Mouse (Mus musculus) hindbrain, embryonic 11.5 days (tissue): ENCODE measurements at regions not wholly inside any gene's neighbourhood (a gene's known extent, or its start where the extent isn't known, plus 50 kb on each side); places are given as distances from the start of the nearest gene placed in this dataset.

Experiments
- ATAC-seq: fragments of 200-750 bp; cut with Nextera tagmentation; 2 replicates; pipeline ENCODE4 v1.8.0; 2017; ENCODE audit warnings: mild to moderate bottlenecking, moderate TSS enrichment, moderate library complexity; ENCODE audit not compliant: low FRiP score
- DNase-seq: peaks from one replicate; pipeline ENCODE4 v3.0.0-alpha.2; 2015; ENCODE audit warnings: low spot score
- H3K27ac ChIP-seq: fragments of 300-500 bp; sonication (generic); 2 replicates; pipeline ENCODE4 v1.5.1; 2014; ENCODE audit warnings: mild to moderate bottlenecking, low read depth, low read length
- H3K27me3 ChIP-seq: fragments of 300-500 bp; sonication (generic); 2 replicates; pipeline ENCODE4 v1.6.1; 2014; ENCODE audit warnings: mild to moderate bottlenecking, low read length, moderate library complexity, mixed read lengths; ENCODE audit not compliant: control insufficient read depth, insufficient read depth
- H3K36me3 ChIP-seq: fragments of 300-500 bp; sonication (generic); 2 replicates; pipeline ENCODE4 v1.6.1; 2014; ENCODE audit warnings: mild to moderate bottlenecking, low read length, moderate library complexity, mixed read lengths; ENCODE audit not compliant: control insufficient read depth, insufficient read depth
- H3K4me1 ChIP-seq: fragments of 300-500 bp; sonication (generic); replicated peaks from 2 replicates; pipeline ENCODE4 v1.6.1; 2014; ENCODE audit warnings: low read length, mixed read lengths; ENCODE audit not compliant: control insufficient read depth, insufficient read depth
- H3K4me2 ChIP-seq: fragments of 300-500 bp; sonication (generic); replicated peaks from 2 replicates; pipeline ENCODE4 v1.6.1; 2014; ENCODE audit warnings: mild to moderate bottlenecking, low read depth, low read length
- H3K4me3 ChIP-seq: fragments of 300-500 bp; sonication (generic); 2 replicates; pipeline ENCODE4 v1.5.1; 2014; ENCODE audit warnings: low read depth, low read length
- H3K9ac ChIP-seq: fragments of 300-500 bp; sonication (generic); 2 replicates; pipeline ENCODE4 v1.6.1; 2014; ENCODE audit warnings: low read depth, low read length
- H3K9me3 ChIP-seq: fragments of 300-500 bp; sonication (generic); 2 replicates; pipeline ENCODE4 v1.6.1; 2016; ENCODE audit warnings: low read length; ENCODE audit not compliant: control insufficient read depth
- WGBS: fragments of 180-500 bp; shearing (Covaris S2); extraction: QIAGEN DNeasy Blood & Tissue Kit; methylation state at CpG from one replicate; pipeline ENCODE4 v1.1.7; 2014; 5-methylcytosine and 5-hydroxymethylcytosine counted together

DNA sequence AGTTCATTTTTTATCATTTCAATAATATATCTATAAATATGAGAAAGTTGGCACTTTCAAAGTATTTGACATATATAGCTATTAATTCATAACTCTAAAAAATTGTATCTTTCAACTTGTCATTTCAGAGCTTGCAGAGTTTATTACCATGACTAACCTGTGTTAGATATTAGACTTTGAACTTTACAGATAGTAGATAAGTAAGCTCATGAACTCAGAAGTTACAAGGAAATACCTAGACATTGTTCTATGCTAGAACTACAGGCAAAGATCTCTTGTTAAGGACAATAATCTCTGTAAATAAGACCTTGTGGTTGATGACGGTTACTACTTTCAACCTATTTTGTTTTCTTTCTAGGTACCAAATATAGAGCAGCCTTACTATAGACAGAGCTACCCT is 117.0 kb upstream of the Zeb2 start:
- Histone ChIP-seq H3K4me2 (no peak overlapping the region), H3K9me3 (no peaks in the 10 kb centered on the region), H3K36me3 (no peaks in the 10 kb centered on the region), H3K4me3 (no peak overlapping the region), H3K4me1 (no peaks in the 10 kb centered on the region), H3K27me3 (no peaks in the 10 kb centered on the region), H3K27ac (no peak overlapping the region), H3K9ac (no peak overlapping the region)
- 100% methylated on average over 1 of the region's 1 CpGs for WGBS
- DNase-seq (no peak), ATAC-seq (no peak)

DNA sequence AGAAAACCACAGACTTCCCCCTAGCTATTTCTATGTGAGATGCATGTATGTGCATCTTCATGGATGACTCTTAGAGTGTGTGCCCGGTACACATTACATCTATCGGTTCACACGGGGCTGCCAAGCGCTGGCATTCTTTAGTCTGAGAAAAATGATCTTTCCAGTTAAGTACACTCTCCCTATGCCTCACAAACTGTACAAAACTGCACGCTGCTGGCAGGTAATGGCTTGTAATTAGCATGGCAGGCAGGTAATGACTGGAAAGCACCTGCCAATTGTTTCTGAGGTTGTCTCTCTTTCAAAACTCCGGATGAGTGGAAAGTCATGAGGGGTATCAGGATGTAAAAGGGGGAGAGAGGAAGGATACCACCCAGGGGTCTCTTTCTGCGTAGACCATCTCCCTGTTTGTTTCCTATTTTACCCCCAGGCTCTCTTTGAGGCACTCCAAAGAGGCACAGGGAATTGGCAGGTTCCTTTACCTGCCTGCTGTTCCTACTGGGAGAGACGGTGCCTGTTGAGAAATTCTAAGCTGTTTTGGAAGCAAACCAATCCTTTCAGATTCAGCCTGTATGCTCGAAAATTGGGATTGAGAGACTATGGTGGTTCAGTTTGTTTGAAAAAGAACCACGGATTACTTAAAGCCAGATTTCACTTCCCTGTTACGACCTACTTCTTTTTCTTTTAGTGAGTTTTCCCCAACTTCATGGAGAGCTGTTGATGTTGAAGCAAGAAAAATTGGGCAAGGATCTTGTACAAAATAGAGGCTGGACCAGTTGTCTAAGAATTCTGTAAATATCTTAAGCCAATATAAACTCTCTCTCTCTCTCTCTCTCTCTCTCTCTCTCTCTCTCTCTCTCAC is 113.4 kb upstream of the Zeb2 start:
- Histone ChIP-seq H3K36me3 (no peaks in the 10 kb centered on the region), H3K9me3 (no peaks in the 10 kb centered on the region), H3K4me3 (no peak overlapping the region), H3K27me3 (no peaks in the 10 kb centered on the region), H3K27ac (no peak overlapping the region), H3K4me1 (no peaks in the 10 kb centered on the region), H3K4me2 (no peak overlapping the region), H3K9ac (no peak overlapping the region)
- DNase-seq = no peak
- WGBS = 82% methylated on average over 11 of the region's 11 CpGs
- ATAC-seq = no peak

DNA sequence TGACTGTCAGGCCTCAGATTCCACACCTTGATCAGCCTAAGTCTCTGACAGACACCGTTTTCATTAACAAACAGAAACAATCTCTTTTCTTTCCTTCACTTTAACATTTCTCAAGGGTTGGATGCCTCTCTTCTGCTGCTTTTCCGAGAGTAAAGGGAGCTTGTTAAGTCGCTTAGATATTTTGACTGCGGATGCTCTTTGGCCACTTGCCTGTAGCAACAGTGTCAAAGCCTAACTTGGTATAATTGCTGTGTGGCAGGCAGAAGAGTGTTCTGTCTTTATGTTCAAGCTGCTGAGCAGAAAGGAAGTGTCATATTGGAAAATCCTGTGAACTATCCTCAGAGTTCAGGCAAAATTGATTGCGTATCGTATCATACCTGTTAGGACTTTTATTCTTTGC is 112.3 kb upstream of the Zeb2 start:
- ATAC-seq = no peak
- DNase-seq = no peak
- Histone ChIP-seq H3K27me3 (no peaks in the 10 kb centered on the region), H3K36me3 (no peaks in the 10 kb centered on the region), H3K27ac (no peak overlapping the region), H3K9ac (no peak overlapping the region), H3K4me3 (no peak overlapping the region), H3K4me2 (no peak overlapping the region), H3K4me1 (no peaks in the 10 kb centered on the region), H3K9me3 (no peaks in the 10 kb centered on the region)
- 83% methylated on average over 6 of the region's 6 CpGs for WGBS

DNA sequence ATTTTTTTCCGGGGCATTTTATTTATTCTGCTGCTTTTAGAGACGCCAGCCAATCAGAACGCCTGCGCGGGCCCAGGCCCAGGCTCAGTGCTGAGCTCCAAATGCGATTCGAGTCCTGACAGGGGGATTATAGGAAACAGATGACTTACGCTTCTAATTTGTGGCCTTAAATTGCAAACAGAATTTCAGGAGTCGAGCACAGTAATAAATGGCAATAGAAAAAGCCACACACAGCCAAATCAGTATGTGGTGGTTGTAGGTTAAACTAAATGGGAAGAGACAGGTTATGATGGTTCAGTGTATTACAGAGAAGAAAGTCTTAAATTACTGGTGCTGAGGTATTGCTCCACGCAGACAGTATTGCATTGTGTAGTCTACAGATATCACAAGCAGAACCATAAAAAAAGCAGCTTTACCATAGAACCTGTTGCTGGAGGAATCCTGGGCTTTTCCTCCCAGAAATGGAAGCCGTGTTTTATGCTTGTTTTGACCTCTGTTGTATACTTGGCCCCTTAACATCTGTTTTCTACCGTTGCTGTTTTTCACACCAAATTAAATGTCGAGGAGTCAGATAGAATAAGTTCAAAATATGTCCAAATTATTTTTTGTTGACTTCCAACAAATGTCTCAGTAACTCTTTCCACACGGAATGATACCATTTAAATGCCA is 110.2 kb upstream of the Zeb2 start:
- Histone ChIP-seq H3K27me3 (no peaks in the 10 kb centered on the region), H3K4me1 (no peaks in the 10 kb centered on the region), H3K27ac (no peak overlapping the region), H3K4me2 (no peak overlapping the region), H3K9ac (no peak overlapping the region), H3K9me3 (no peaks in the 10 kb centered on the region), H3K36me3 (no peaks in the 10 kb centered on the region), H3K4me3 (no peak overlapping the region)
- ATAC-seq (no peak), DNase-seq (peak; percentile 62)
- 25% methylated on average over 14 of the region's 14 CpGs for WGBS

DNA sequence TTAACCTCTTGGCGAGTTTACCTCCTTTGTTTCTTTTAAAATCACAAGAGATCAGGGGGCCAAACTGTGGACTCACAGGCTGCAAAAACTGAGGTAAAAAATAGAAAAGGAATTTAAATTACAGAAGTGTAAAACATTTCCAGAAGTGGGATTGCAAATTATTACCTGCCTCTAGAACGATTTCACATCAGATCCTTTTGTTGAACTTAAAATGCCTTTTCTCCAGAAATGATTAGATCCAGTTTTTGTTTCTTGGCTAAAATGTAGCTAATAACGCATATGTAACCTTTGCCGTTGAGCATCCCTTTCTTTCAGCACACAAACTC is 108.8 kb upstream of the Zeb2 start:
- Histone ChIP-seq H3K9me3 (no peaks in the 10 kb centered on the region), H3K27me3 (no peaks in the 10 kb centered on the region), H3K9ac (no peak overlapping the region), H3K27ac (peak overlapping the region; percentile 64), H3K4me1 (no peaks in the 10 kb centered on the region), H3K4me2 (no peak overlapping the region), H3K36me3 (no peaks in the 10 kb centered on the region), H3K4me3 (no peak overlapping the region)
- no peak for ATAC-seq
- peak; percentile 18 for DNase-seq
- WGBS = 34% methylated on average over 4 of the region's 4 CpGs

DNA sequence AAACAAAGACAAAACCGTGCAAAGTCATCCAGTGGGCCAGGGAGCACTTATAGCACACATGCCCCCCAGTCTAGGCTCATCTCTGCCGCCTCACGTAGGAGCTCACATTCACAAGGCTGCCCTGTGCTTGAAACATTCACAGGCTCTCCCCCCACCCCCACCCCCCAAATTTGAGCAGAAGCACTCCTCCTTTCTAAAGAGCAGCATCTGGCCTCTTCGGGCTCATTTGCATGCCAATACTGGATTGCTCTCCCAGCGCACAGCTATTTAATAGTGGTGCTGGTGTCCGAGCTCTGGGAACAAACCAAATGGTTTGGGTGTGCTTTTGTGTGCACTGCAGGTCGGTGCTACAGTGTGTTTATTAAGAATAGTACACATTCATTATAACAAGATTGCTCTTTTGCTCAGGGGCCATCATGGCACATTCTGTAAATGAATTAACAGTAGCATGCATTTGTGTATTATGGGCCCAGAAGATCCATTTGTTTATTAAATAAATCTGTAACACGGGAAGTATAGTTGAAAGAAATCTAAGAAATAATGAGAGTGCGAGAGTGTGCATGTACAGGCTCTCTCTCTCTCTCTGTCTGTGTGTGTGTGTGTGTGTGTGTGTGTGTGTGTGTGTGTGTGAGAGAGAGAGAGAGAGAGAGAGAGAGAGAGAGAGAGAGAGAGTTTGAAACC is 108.3 kb upstream of the Zeb2 start:
- WGBS = 11% methylated on average over 9 of the region's 9 CpGs
- DNase-seq (peak; percentile 72), ATAC-seq (peak; percentile 95)
- Histone ChIP-seq H3K9ac (no peak overlapping the region), H3K4me3 (no peak overlapping the region), H3K4me2 (no peak overlapping the region), H3K27ac (peak overlapping the region; percentile 64), H3K9me3 (no peaks in the 10 kb centered on the region), H3K27me3 (no peaks in the 10 kb centered on the region), H3K4me1 (no peaks in the 10 kb centered on the region), H3K36me3 (no peaks in the 10 kb centered on the region)

DNA sequence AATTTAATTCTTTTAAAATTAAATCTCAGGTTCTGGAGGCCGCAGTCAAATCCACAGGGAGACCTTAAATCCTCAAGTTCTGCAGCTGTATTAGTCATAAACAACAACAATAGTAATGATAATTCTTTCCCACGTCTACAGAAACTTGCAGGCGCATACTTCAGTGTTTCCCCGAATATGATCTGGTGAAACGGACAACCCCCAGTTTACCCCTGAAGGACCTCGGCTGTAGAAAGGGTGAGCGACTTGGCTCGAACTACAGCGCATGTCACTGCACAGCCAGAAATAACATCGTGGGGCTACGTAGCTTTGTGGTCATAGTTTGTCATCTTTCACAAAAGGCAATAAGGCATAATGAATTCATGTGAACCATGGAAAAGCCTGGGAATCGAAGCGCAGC is 105.0 kb upstream of the Zeb2 start:
- no peak overlapping the region for H3K27ac ChIP-seq
- no peak overlapping the region for H3K9ac ChIP-seq
- ATAC-seq (no peak), DNase-seq (no peak)
- no peaks in the 10 kb centered on the region for H3K27me3 ChIP-seq
- no peaks in the 10 kb centered on the region for H3K4me1 ChIP-seq
- H3K9me3 ChIP-seq = no peaks in the 10 kb centered on the region
- H3K4me3 ChIP-seq = no peak overlapping the region
- no peaks in the 10 kb centered on the region for H3K36me3 ChIP-seq
- WGBS = 75% methylated on average over 13 of the region's 13 CpGs
- H3K4me2 ChIP-seq = no peak overlapping the region

DNA sequence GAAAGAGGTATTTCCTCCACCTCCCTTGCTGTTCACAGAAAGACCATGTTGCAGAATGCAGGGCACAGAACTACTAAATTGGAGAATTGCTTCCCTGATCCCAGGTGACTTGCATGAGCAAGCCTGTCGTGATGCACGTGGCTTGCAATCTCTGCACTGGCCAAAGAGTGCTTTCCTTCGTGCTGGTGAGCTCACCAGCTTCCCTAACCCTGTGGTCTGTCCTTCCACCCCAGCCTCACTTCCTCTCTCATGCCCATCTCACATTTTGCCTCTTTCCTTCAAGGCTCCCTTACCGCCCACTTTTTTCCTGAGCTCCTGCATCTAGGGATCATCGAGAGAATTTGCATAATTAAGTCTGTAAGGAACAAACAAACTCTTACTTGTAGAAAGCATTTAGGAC is 102.7 kb upstream of the Zeb2 start:
- 62% methylated on average over 5 of the region's 5 CpGs for WGBS
- Histone ChIP-seq H3K9ac (no peak overlapping the region), H3K9me3 (no peaks in the 10 kb centered on the region), H3K36me3 (no peaks in the 10 kb centered on the region), H3K27me3 (no peaks in the 10 kb centered on the region), H3K27ac (no peak overlapping the region), H3K4me1 (no peaks in the 10 kb centered on the region), H3K4me2 (no peak overlapping the region), H3K4me3 (no peak overlapping the region)
- ATAC-seq (no peak), DNase-seq (no peak)
